Mouse (Mus musculus) bone marrow, adult 2 months (tissue): Measurements from ENCODE around the gene Entr1.

Experiments used
- CTCF ChIP-seq: fragments of 200-500 bp; IDR thresholded peaks from 2 replicates; pipeline ENCODE4 v1.5.1; 2011; ENCODE audit warnings: low read length, control low read depth; ENCODE audit not compliant: control insufficient read depth, insufficient read depth
- POLR2A ChIP-seq: fragments of 200-500 bp; IDR thresholded peaks from 2 replicates; pipeline ENCODE4 v1.6.1; 2011; ENCODE audit warnings: low read depth, mild to moderate bottlenecking, control low read depth, low read length, borderline replicate concordance; ENCODE audit not compliant: control insufficient read depth

DNA sequence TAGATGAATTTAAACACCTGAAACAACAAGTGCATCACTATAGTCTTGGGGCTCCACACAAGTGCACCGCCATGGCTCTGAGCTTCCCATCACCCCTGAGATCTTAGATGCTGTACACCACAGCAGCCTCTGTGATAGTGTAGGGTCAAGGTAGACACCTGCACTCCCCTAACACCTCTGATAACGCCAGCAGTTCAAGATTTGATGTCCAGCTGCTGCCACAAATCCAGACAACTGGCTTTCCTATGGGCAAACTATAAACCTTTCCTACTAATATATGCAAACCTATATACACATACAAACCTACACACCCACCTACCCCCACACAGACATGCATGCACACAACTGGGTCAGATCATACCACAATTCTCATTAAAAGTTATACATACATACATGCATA, 35.4 kb upstream of the Entr1 start:
- TF ChIP-seq CTCF (no peak), POLR2A (no peak)
